Mouse (Mus musculus) gastrocnemius, postnatal 36 days (tissue): ENCODE results near the gene Fzd4. TPM values are rescaled to one million over a fixed set of nuclear protein-coding genes. Genes with fewer than 3 reads are reported as not detected.

Experiments
- DNase-seq, 2 experiments: peaks; one replicate each; pipeline ENCODE4 v3.0.0; 2022
- intact Hi-C: fragments of 180-260 bp; cut with DNase I; formaldehyde crosslinking; loops from one replicate; pipeline ENCODE4 v1.15.1; 2025
- total RNA-seq, 2 experiments: library from RNA; stranded (reverse); gene quantifications; 2 replicates each; pipeline ENCODE4 v1.2.3; 2021

Gene Fzd4
- total RNA-seq, 2 experiments from 2014 or later, result 15.1 to 38.5 TPM

DNA sequence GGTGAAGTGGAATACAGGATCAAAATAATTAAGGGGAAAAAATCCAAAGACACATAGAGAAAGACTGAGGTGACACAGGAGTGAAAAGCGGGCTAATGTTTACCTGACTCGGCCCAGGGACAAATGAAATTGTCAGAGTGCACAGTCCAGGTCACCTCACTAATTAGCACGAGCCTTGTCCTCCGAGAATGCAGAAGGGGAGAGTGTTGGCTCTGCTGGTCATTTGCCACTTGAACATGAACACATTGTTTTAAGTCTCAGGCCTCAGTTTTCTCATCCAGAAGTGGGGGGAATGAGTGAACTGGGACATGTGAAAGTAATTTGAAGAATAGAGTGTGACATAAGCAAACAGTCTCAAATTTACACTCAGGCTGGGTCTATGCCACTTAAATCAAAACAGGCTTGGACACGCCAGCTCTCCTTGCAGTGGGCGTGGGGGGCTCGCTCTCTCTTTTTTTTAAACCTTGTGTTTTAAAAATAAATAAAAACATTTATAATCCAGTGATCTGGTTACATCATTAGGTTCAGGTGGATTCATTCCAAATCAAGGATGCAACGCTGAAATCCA is 19.6 kb downstream of the Fzd4 start:
- no peak for DNase-seq
- intact Hi-C loops, result no loop called here

DNA sequence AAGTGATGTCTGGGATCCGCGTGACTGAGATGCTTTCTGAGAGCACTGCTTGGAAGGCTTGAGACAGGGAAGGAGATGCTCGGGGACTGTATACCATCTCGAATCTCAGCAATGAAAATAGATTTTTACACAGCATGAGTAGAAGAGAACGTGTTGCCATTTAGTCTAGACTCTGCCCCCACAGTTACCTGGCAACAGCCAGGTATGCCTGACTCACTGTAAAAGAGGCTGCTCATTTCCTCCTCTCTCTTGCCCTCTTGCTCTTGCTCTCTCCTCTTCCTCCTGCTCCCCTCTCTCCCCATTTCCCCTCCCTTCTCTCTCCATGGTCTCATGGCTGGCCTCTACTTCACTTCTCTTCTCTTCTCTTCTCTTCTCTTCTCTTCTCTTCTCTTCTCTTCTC is 20.5 kb downstream of the Fzd4 start:
- intact Hi-C loops, result no loop called here
- DNase-seq, result no peak

DNA sequence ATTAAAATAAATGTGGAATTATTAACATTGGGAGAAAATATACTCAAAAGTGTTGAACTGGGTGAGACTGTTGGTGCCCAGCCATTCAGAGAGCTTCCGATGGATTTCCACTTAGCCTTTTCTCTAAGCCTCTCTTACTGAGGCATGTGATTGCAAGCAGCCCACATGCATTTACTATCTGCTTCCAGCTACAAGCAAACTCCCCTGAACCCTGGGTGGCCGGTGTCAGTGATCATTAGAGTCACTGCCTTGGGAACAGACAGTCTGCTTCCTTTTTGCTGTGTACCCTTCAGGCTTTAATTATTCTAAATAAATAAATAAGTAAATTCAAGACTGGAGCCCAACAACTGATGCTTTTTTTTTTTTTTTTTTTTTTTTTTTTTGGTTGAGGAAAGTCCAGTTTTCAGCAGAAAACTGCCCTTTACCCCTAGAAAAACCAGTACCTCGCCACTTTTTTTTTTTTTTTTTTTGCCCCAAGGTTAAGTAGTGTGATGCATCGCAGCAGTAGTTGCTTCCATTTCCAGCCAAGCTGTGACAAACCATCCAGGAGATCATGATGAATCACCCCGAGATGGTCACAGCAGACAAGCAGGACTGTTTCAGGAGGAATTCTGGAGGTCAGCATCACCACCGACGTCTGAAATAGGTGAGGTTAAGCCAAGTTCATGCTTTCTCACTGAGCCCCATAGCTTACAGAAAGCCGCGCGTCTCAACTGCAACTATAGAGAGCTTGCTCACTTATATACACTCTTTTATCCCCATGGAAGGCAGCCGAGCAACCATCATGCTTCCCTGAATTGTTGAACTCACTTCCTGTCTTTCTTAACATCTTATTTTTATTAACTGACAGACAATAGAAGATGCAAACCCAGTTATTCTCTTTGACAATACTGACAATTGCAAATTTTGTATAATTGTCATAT is 21.9 kb downstream of the Fzd4 start:
- intact Hi-C loops, result no loop called here
- DNase-seq, result no peak

DNA sequence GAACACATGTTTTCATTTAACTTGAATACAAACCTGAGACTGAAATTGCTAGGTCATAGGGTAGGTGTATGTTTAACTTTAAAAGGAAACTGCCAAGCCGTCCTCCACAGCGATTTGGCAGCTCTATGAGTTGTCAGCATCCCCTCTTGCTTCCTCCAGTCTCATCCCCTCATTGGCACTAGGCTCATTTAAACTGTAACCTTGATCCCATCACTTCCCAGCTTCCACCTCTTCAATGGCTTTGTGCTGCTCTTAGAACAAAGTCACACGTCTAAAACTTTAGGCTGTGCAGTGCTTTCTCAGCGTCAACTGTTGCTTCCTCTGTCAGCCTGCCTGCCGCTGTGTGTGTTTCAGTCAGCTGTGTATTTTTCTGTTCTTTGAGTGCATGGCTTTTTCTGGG is 22.9 kb downstream of the Fzd4 start:
- intact Hi-C loops, result no loop called here
- no peak for DNase-seq

DNA sequence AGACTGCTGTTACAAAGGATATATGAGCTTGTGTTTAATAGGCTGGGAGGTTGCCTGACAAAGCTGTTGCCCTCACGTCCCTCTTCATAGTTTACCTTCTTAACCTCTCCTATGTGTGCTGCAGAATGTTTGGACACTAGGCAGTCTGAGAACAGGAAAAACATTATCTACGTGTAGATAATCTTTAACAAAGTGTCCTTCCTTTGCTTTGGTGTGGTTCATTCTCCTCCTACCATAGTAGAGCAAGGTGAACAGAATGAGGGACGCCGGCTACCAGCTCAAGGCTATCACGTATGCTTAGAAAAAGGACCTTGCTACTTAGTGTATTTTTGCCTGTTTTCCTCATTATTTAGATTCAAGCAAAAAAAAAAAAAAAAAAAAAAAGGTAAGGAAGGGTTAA is 24.6 kb downstream of the Fzd4 start:
- intact Hi-C loops, result no loop called here
- DNase-seq, result no peak

DNA sequence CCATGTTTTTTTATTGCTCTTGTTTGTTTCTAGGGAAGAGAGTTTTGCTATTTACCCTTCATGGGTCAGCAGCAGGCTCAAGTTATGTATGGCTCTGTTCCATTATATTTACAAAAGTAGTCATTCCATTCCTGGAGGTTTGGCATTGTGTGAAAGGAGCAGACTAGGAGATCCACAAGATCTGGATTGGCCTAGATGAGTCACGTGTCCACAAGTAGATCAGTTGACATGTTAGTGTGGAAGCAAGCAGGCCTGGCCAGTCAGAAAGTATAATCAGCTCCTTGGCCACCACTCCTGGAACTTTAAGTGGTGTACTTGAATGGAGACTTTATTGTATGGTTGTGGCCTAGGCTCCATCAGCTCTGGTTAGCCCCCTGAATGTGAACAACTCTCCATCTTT is 25.2 kb downstream of the Fzd4 start:
- intact Hi-C loops, result no loop called here
- DNase-seq, result no peak

DNA sequence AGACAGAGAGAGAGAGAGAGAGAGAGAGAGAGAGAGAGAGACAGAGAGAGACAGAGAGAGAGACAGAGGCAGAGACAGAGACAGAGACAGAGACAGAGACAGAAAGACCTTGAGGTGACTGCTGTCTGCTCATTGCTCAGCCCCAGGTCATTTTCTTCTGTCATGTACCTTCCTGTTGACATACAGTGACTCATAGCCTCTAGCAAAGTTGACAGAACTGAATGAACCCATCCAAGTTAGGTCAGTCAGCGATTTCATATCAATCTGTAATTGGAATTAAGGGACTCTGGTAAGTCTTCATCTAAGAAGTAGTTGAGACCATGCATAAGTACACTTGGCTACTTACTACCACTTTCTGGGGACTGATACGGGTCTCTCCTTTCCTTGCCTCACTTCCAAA is 27.0 kb downstream of the Fzd4 start:
- no peak for DNase-seq
- intact Hi-C loops, result no loop called here

DNA sequence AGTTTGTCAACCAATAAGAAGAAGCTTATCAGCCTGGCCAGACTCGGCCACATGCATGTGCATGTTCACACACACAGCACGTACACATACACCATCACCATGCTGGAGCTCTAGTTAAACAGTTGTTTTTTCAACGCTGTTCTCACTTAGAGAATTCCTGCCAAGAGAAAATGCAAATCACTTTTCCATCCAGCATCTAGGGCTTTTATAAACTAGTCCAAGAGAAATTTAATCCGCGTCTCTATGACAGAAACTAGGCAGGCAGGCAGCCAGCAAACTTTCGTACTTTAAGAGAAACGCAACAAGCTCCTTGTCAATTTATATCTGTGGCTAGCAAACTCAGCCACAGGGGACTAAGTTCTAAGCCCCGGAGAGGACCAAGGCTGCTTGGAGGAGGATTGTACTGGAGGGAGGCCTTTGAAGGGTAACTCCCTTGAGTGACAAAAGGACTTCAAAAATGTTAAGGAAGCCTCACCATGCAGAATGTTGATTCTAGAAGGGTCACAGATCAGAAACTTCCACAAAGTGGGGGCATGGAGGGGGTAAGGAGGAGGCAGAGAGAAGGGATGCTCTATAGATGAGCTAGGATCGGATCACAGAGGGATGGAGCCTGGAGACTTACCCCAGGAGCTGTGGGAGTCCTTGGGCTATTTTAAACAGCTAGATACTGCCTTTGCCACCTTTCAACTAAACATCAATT is 29.2 kb downstream of the Fzd4 start:
- intact Hi-C loops, result no loop called here
- DNase-seq, result no peak

DNA sequence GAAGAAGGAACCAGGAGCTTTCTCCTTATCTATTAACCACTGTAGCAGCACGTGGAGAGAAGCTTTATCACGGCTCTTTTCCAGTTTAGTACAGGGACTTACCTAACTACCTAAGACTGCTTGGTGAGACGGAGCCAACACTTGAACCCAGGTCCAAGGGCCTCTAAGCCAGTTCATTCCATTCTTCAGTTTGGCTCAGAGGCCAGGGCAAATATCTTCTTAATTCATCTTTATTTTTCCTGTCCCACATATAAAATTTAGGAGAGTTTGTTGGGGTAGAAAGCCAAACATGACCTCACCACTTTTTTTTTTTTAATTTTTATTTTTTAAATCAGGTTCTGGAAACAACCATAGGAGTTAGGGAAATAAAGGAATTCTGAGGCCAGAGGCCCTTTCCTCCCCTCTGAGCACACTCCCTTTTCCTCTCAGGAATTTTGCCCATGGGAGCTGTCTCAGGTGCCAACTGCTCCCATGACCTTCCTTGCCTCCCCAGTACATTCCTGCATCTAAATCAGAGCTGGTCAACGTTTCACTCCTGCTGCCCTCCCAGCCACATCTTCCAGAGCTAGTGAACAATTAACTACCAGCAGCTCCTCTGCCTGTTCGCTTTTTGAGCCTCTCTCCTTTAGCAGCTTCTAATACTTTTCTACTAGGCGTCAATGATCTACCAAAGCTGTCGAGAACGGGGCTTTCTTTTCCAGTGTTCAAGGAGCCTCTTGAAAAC is 29.9 kb downstream of the Fzd4 start:
- intact Hi-C loops, result no loop called here
- no peak for DNase-seq

DNA sequence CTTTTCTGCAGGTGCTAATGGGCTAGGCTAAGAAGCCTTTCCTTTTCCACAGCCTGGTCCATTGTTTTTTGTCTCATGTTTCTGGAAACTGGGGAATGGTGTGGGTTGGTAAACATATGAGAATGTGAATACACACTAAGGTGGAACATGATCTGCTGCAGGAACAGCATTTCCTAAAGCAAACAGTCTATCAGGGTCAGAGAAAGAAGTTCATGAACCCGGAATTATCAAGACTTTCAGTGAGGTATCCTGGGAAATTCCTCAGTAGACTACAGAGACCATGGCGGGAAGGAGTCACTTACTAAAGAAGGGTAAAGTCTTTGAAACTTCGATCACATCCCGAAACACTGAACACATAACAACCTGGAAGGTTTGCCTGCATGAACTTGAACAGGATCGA is 32.2 kb downstream of the Fzd4 start:
- DNase-seq, result no peak
- intact Hi-C loops, result no loop called here

DNA sequence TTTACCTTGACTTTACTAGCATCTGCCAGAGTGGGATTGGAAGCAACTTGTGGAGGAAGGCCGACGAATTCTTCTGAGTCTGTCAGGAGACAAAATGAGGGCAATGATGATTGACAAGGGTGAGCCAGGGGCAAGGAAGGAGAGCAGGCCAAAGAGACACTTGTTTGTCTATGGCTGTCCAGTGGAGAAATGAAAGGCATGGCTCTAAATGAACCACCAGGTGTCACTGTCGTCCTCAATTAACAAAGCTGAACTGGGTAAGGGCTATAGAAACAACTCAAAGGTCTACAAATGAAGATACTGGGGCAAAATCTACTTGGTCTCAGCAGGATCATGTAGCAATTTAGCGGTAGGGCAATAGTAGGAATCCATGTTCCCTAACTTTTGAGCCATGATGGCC is 33.4 kb downstream of the Fzd4 start:
- intact Hi-C loops, result no loop called here
- DNase-seq, result no peak

DNA sequence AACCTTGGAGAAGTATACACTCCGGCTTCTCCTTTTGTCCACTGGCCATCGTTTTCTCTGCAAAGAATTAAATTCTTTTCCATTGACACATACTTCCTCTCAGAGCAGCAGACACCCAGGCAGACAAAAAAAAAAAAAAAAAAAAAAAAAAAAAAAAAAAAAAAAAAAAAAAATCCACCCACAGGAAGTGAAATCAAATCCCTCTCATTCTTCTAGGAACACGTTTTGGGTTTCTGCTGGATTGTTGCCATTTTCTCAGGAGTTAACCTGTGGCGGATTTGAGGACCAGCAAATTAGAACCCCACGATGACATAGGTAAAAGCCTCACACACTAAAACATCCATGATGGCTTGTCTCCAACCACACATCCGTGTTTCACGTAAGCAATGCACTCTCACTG is 37.1 kb downstream of the Fzd4 start:
- intact Hi-C loops, result no loop called here
- DNase-seq, result no peak

DNA sequence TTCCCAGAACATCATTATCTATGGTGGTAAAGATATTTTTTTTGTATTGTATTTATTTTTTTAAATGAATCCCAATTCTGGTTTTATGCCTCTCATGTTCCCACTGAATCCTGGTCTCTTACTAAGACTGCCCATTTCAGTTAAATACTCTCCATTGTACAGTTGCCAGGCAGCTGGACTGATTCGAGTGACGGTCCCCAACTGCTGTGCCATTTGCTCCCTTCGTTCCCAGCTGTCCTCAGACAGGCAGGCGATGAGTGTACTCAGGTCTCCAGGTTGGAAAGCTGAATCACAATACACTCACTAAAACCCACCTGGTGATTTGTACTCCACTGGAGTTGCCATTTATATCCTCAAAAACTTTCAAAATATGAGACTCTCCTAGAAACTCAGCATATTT is 38.1 kb downstream of the Fzd4 start:
- intact Hi-C loops, result no loop called here
- no peak for DNase-seq

DNA sequence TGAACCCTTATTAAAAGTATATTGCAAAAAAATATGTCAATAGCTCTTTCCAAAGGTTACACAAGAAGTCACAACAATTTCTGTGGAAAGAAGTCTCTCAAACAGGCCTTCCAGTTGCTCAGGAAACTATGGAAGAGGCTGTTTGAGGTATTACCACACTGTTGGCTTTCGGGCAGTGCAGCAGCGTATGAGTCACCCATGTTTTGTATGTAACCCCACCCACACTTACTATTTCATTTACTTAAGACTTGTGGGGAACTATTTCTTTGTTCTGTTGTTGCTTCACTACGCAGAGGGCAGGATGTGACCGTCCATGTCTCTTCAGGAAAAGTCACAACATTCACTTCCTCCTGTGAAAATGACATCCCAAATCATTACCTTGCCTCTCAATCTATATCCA is 41.0 kb downstream of the Fzd4 start:
- intact Hi-C loops, result no loop called here
- no peak for DNase-seq

DNA sequence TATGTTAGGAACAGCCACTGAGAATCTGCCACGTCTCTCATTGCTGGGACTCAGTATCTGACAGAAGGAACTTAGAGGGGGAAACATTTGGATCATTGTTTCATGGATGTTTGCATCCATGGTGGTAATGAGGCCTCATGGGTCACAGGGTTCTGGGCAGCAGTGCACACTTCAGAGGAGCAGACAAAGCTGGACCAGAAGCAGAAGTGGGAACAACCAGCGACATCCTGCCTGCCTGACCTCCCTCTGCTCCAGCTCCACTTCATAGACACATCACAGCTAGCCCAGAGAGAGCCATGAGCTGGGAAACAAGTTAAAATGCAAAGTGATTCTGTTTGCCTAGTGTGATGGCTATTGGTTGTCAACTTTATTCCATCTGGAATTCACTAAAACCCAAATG is 46.2 kb downstream of the Fzd4 start:
- intact Hi-C loops, result no loop called here
- no peak for DNase-seq

DNA sequence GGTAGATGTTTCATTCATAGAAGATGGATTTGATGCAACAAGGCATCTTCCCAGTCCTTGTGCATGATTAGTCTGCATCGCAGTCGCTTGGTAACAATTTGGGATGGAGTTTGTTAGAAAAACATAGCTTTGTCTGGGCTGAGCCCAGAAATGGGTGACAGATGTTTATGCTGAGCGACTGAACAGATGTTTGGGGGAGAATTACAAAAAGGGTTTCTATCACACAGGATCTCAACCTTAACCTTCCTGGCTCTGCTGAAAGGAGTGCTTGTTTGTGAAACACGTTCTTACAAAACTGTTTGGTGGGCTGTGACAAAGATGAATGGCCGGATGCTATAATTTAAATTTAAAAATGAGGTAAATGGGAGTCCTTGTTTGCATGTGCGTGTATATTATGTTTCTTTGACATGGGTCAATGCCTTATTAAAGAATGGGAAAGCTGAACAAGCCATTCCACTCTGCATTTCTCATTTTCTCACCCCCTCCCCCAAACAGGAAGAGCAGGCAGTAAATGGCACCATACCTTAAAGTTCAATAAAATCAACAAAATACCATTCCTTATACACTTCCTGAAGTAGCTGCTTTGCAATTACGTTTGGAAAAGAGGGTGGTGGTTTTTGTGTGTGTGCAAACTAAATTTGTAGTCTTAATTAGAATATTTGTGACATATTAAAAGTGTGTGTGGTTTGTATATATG is 52.4 kb downstream of the Fzd4 start:
- no peak for DNase-seq
- intact Hi-C loops, result no loop called here

DNA sequence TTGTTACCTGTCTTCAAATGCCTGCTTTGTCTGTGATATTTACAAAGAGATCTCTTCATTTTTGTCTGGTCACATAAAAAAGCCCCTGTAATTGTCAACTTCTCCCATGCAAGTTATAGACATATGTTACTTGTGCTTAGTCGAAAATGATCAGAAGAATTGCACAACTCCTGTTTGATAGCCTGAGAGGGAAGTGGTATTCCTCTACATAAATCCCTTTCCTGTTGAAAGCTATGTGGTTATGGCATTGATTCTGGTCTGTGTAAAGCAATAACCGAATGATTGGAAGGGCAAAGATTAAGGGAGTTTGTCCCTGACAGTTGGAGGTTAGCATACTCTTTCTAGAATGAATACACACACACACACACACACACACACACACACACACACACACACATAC is 55.5 kb downstream of the Fzd4 start:
- no peak for DNase-seq
- intact Hi-C loops, result no loop called here

DNA sequence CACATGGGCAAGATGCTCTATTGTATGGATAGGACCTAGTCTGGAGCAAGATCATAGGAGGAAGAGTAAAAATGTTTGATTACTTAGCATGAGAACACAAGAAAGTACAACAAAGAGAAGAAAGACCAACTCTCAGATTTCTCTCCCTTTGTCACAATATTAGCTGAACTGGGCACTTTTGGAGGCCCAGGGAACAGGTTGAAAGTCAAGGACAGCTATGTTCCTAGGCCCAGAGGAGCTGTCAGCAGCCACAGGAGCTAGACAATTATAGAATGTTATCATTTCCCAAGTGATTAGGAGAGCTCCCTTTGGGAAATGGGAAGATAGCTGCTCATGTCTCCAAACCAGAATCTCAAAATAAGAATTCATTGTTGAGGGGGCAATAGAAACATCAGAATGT is 56.8 kb downstream of the Fzd4 start:
- intact Hi-C loops, result no loop called here
- no peak for DNase-seq

DNA sequence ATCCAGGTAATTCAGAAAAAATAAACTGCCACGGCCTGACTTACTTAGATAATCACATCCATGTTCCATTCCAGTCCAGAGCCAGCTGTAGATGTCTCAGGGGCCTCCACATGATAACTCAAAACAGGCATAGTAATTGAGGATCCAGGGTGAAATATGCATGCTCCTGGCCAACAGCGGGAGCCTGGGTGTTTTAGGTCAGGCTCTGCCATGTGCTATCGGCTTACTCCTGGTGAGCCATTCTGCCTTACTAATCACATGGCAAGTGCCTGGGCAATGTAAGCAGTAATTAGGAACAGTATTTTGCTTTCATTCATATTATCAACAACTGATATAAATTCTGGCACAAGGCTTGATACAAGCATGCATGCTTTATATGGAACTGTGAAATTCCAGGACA is 57.2 kb downstream of the Fzd4 start:
- intact Hi-C loops, result no loop called here
- DNase-seq, result no peak
